Mouse (Mus musculus): ENCODE data around the gene Ccdc152.

DNA sequence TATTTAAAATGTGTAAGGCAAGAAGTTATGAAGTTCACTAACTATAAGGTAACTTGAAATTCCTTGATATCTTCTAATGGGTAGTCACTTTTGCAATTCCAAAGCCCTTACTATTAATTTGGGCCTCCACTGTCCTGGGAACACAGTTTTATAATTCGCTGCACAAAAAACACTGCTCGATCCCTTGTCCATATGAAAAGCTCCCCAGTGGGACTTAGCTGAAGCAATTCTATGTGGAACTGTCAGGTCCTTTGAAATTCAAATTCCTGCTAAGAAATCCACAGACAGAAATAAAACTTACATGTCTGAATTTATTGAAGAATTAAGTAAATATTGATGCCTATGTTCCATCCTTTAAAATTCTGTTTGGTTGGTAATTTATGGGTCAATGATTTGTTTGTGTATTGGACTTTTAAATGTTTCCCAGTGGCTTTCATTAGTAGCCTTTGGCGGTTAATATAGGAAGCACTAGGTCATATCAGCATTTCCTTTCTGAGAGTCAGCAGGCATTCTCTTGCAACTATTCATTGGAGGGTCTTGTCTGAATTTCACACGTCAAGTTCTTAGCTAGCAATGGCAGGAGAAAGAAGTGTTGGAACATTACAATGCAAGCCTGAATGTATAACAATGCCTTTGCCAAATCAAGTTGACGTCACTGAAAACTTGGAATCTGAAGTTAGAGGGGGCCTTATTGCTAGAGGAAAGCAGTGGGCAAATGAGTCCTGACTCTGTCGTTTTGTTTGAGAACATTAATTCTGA, 46.2 kb upstream of the Ccdc152 start:
- TF ChIP-seq CTCF (IDR thresholded peaks at IDR 0.05; ENCODE audit: low read depth) (no peak), EP300 (optimal IDR thresholded peaks at IDR 0.05) (no peak)
